Mouse (Mus musculus) small intestine, adult 2 months (tissue): ENCODE data around the gene Slc7a5. TPM values are rescaled to one million over a fixed set of nuclear protein-coding genes. Genes with fewer than 3 reads are reported as not detected.

Experiments used
- H3K27ac ChIP-seq: fragments of 200-500 bp; 2 replicates; pipeline ENCODE4 v1.5.1; 2012; ENCODE audit warnings: low read depth, low read length, control low read depth, inconsistent platforms; ENCODE audit not compliant: insufficient read depth
- H3K27me3 ChIP-seq: fragments of 200-500 bp; 2 replicates; pipeline ENCODE4 v1.6.1; 2012; ENCODE audit warnings: mild to moderate bottlenecking, moderate library complexity, low read length, inconsistent platforms; ENCODE audit not compliant: control insufficient read depth, insufficient read depth
- H3K36me3 ChIP-seq: fragments of 200-500 bp; 2 replicates; pipeline ENCODE4 v1.6.1; 2012; ENCODE audit warnings: mild to moderate bottlenecking, low read length, control low read depth, inconsistent platforms; ENCODE audit not compliant: control insufficient read depth, insufficient read depth
- H3K4me1 ChIP-seq: fragments of 200-500 bp; 2 replicates; pipeline ENCODE4 v1.6.1; 2012; ENCODE audit warnings: low read length, inconsistent platforms, mixed read lengths; ENCODE audit not compliant: control insufficient read depth, insufficient read depth, insufficient read length
- H3K4me3 ChIP-seq: fragments of 200-500 bp; 2 replicates; pipeline ENCODE4 v1.5.1; 2012; ENCODE audit warnings: low read depth, mild to moderate bottlenecking, control low read depth, inconsistent platforms, low read length, moderate library complexity
- CTCF ChIP-seq: fragments of 200-500 bp; IDR thresholded peaks from 2 replicates; pipeline ENCODE4 v1.5.1; 2012; ENCODE audit warnings: low read depth, mild to moderate bottlenecking, control low read depth, inconsistent platforms, low read length, moderate library complexity, mixed read lengths; ENCODE audit not compliant: insufficient replicate concordance, insufficient read length; ENCODE audit errors: extremely low read depth
- POLR2A ChIP-seq: fragments of 200-500 bp; IDR thresholded peaks from 2 replicates; pipeline ENCODE4 v1.6.1; 2012; ENCODE audit warnings: low read depth, mild to moderate bottlenecking, control low read depth, inconsistent platforms, low read length, moderate library complexity
- WGBS: fragments of 180-500 bp; shearing (Covaris S2); methylation state at CpG from one replicate; pipeline ENCODE4 v1.1.7; 2018; 5-methylcytosine and 5-hydroxymethylcytosine counted together
- polyA plus RNA-seq: library from polyadenylated mRNA; depleted of rRNA; stranded (reverse); fragments of >200 nt; gene quantifications from 2 replicates; pipeline ENCODE4 v1.2.3, GENCODE M21; 2012; rRNA removed

The Slc7a5 gene
- polyA plus RNA-seq: 10.9 and 11.5 TPM in 2 replicates

GRCm38 (mm10) chr8:121907587-121908248 is at the start of gene Slc7a5:
Slc7a5 (minus strand) TSS chr8:121907694.
- no peaks in the 10 kb centered on the region for H3K27me3 ChIP-seq
- under 1% methylated on average over 61 of the region's 61 CpGs for WGBS
- H3K4me3 ChIP-seq: peak within 1 kb of the TSS; percentile 79
- H3K36me3 ChIP-seq: no peaks in the 10 kb centered on the region
- peaks cover 9% of the 10 kb centered on the region for H3K4me1 ChIP-seq
- H3K27ac ChIP-seq: no peak within 1 kb of the TSS
- peak; percentile 93 for TF ChIP-seq POLR2A
- no peak for TF ChIP-seq CTCF

- no peak for TF ChIP-seq POLR2A
- TF ChIP-seq CTCF: no peak
- peaks cover 2% of the 10 kb centered on the region; the same call in 1 of the 2 replicates for H3K36me3 ChIP-seq
- 68% methylated on average over 1 of the region's 1 CpGs for WGBS
- peaks cover 12% of the 10 kb centered on the region; the same call in 1 of the 2 replicates for H3K4me1 ChIP-seq
- no peak overlapping the region for H3K4me3 ChIP-seq
- no peaks in the 10 kb centered on the region for H3K27me3 ChIP-seq
- no peak overlapping the region for H3K27ac ChIP-seq
Observed at GRCm38 (mm10) chr8:121955825-121956500, 48.5 kb upstream of the Slc7a5 start.

- Histone ChIP-seq H3K36me3 (peaks cover 2% of the 10 kb centered on the region; the same call in 1 of the 2 replicates), H3K27me3 (no peaks in the 10 kb centered on the region), H3K4me3 (no peak overlapping the region), H3K27ac (no peak overlapping the region), H3K4me1 (peaks cover 12% of the 10 kb centered on the region; the same call in 1 of the 2 replicates)
- WGBS: 73% methylated on average over 10 of the region's 10 CpGs
- TF ChIP-seq CTCF: no peak
- no peak for TF ChIP-seq POLR2A
Observed at GRCm38 (mm10) chr8:121954981-121955555, 47.6 kb upstream of the Slc7a5 start.

GRCm38 (mm10) chr8:121953821-121954545 is 46.5 kb upstream of the Slc7a5 start:
- no peak for TF ChIP-seq CTCF
- no peak for TF ChIP-seq POLR2A
- H3K4me1 ChIP-seq: peaks cover 12% of the 10 kb centered on the region; the same call in 1 of the 2 replicates
- no peak overlapping the region for H3K27ac ChIP-seq
- H3K27me3 ChIP-seq: no peaks in the 10 kb centered on the region
- no peak overlapping the region for H3K4me3 ChIP-seq
- H3K36me3 ChIP-seq: peaks cover 2% of the 10 kb centered on the region; the same call in 1 of the 2 replicates
- WGBS: 59% methylated on average over 3 of the region's 3 CpGs

DNA sequence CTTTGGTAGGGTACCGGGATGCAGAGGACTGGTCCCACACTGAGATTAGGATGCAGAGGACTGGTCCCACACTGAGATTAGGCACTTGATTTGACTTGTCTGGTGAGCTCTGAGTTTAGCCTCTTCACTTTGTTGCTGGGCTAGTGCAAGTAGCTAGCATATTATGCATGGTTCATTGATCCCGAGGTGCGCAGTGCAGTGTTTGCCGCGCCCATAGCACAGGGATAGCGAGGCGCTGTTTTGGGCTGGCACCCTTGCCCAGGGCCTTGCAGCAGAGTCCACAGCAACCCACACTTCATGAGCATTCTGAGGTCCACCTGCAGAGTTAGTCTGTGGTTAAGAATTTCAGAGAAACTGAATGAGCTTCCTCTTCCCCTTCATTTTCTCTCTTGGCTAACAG is 45.3 kb upstream of the Slc7a5 start:
- H3K27me3 ChIP-seq: no peaks in the 10 kb centered on the region
- 71% methylated on average over 7 of the region's 7 CpGs for WGBS
- H3K36me3 ChIP-seq: peaks cover 2% of the 10 kb centered on the region; the same call in 1 of the 2 replicates
- no peak overlapping the region for H3K4me3 ChIP-seq
- TF ChIP-seq CTCF (no peak), POLR2A (no peak)
- no peak overlapping the region for H3K27ac ChIP-seq
- H3K4me1 ChIP-seq: peaks cover 20% of the 10 kb centered on the region

DNA sequence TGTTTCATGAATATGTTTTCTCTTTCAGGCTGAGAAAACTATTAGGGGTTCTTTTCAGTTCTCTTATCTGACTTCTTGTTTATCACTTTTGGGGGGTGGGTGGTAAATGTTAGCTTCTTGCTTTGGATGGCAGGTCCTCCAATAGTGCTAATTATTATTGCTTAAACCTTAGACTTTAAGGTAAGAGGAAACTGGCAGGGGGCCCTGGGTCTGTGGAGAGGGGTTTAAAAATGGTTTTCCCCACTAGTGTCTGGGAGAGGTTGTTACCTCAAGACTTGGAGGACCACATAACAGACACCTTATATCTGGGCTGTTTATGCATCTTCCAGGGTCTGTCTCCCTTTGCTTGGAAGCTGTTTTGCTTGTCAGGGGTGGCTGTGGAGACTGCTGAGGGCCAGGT is 44.6 kb upstream of the Slc7a5 start:
- Histone ChIP-seq H3K36me3 (peaks cover 2% of the 10 kb centered on the region; the same call in 1 of the 2 replicates), H3K27ac (no peak overlapping the region), H3K4me1 (peaks cover 21% of the 10 kb centered on the region), H3K4me3 (no peak overlapping the region), H3K27me3 (no peaks in the 10 kb centered on the region)
- TF ChIP-seq POLR2A (no peak), CTCF (no peak)

GRCm38 (mm10) chr8:121951656-121952009 is 44.1 kb upstream of the Slc7a5 start:
- Histone ChIP-seq H3K4me3 (peak overlapping the region; percentile 84; the same call in 1 of the 2 replicates), H3K27ac (no peak overlapping the region), H3K36me3 (peaks cover 2% of the 10 kb centered on the region; the same call in 1 of the 2 replicates), H3K4me1 (peaks cover 21% of the 10 kb centered on the region), H3K27me3 (no peaks in the 10 kb centered on the region)
- 9% methylated on average over 7 of the region's 7 CpGs for WGBS
- TF ChIP-seq CTCF: no peak
- TF ChIP-seq POLR2A: no peak
